Mouse (Mus musculus): ENCODE results near the gene Gm43951.

Gm43951 gene

DNA sequence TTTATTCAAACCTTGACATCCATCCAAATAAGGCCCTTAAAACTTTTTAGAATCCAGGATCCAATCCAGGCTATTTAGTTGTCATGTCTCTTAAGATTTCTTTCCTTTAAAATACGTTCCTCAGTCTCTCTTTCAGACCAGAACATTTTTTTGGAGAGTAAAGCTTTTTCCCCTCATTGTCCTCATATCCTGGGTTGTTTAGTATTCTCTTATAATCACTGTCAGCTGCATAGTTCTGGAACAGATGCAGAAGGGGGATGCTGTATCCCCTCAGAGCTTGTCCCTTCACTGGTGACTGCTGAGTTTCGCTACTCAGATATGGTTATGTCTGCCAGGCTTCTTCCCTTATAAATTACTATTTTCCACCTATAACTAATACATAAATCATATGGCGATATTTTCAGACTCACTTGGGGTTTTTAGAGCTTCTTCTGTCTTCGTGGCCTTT, 50.6 kb downstream of the Gm43951 start:
- in situ Hi-C loops (cut with MboI; ENCODE audit: low pct_unique_long_range_greater_than_20kb in 1 of 2, low sequenced_read_pairs in 2 of 2, unreplicated experiment in 1 of 2): no loop called here

DNA sequence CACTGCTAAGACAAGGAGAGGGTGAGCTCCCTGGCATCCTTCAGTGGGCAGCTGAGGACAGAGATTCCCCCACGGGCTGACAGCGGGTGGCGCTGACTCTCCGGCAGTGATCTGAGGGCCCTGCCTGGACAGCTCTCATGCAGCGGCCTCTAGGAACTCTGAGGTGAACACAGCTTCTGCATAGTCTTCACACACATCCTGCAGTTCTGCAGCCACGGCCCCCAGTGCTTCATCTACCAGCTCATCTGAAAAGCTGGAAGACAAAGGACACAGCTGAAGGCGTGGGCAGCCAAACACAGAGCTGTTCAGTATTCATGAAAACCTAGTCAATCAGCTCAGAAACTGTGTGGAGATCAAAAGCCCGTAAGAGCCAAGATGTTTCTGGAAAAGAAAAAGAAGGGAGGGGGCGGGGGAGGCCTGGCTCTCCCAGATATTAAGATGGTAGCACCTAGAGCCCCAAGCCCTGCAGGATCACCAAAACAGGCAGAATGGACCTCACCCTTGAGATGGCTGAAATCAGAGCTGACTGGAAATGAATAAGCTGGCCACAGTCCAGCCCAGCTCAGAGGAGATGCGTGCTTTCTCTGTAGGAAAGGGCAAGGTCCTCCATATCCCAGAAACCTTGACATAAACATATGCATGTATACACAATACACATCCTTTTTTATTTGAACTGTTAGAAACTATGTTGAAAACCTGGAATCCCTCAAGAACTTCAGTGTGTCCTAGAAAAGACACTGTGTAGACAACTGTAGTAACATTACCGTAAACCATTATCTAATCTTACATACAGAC, 51.3 kb downstream of the Gm43951 start:
- in situ Hi-C loops (cut with MboI; ENCODE audit: low pct_unique_long_range_greater_than_20kb in 1 of 2, low sequenced_read_pairs in 2 of 2, unreplicated experiment in 1 of 2): no loop called here

All from mouse embryonic stem cell (cell line).